Mouse (Mus musculus) fat pad, adult 2 months (tissue): ENCODE data around the gene Lmnb2.

Experiments used
- DNase-seq: peaks from one replicate; pipeline ENCODE4 v3.0.0-alpha.2; 2011; ENCODE audit warnings: low read depth, low spot score; ENCODE audit errors: extremely low read depth

The Lmnb2 gene

GRCm38 (mm10) chr10:80900318-80901247, 17.5 kb downstream of the Lmnb2 start, which contains the start of gene Timm13:
Gene Timm13, minus strand, starts transcription at chr10:80900969.
- peak; percentile 95 for DNase-seq

GRCm38 (mm10) chr10:80899591-80900317, 18.3 kb downstream of the Lmnb2 start:
- DNase-seq: no peak

- DNase-seq: no peak
These were observed 19.0 kb downstream of the Lmnb2 start for GRCm38 (mm10) chr10:80899074-80899473.

- no peak for DNase-seq
These were observed 20.1 kb downstream of the Lmnb2 start for GRCm38 (mm10) chr10:80897861-80898510.

- no peak for DNase-seq
These were observed 21.2 kb downstream of the Lmnb2 start for GRCm38 (mm10) chr10:80896581-80897485.

GRCm38 (mm10) chr10:80895697-80896096, 22.3 kb downstream of the Lmnb2 start:
- DNase-seq: no peak

GRCm38 (mm10) chr10:80895100-80895499, 22.9 kb downstream of the Lmnb2 start:
- no peak for DNase-seq

- DNase-seq: peak; percentile 13
These were observed 30.9 kb downstream of the Lmnb2 start for GRCm38 (mm10) chr10:80887181-80887580.

- DNase-seq: no peak
These were observed 36.7 kb downstream of the Lmnb2 start for GRCm38 (mm10) chr10:80881301-80881700.

- DNase-seq: no peak
These were observed 37.1 kb downstream of the Lmnb2 start for GRCm38 (mm10) chr10:80880901-80881300.

GRCm38 (mm10) chr10:80880131-80880641, 37.9 kb downstream of the Lmnb2 start:
- DNase-seq: no peak

- no peak for DNase-seq
These were observed 41.5 kb downstream of the Lmnb2 start for GRCm38 (mm10) chr10:80876594-80876993.

GRCm38 (mm10) chr10:80876028-80876427, 42.0 kb downstream of the Lmnb2 start:
- DNase-seq: no peak

GRCm38 (mm10) chr10:80874035-80874434, 44.0 kb downstream of the Lmnb2 start:
- no peak for DNase-seq

- DNase-seq: no peak
These were observed 46.5 kb downstream of the Lmnb2 start, which contains the start of gene Tmprss9 for GRCm38 (mm10) chr10:80871581-80871980. Gene Tmprss9, plus strand, starts transcription at chr10:80871848.

- DNase-seq: no peak
These were observed 47.1 kb downstream of the Lmnb2 start for GRCm38 (mm10) chr10:80870993-80871392.

- DNase-seq: no peak
These were observed 53.6 kb downstream of the Lmnb2 start for GRCm38 (mm10) chr10:80864446-80864845.

GRCm38 (mm10) chr10:80862305-80862704, 55.7 kb downstream of the Lmnb2 start:
- DNase-seq: no peak

- no peak for DNase-seq
These were observed 59.6 kb downstream of the Lmnb2 start for GRCm38 (mm10) chr10:80858350-80858935.

GRCm38 (mm10) chr10:80857848-80858247, 60.2 kb downstream of the Lmnb2 start:
- no peak for DNase-seq
